9 mouse cellular contexts compared by ENCODE assay signal in the genomic region with DNA sequence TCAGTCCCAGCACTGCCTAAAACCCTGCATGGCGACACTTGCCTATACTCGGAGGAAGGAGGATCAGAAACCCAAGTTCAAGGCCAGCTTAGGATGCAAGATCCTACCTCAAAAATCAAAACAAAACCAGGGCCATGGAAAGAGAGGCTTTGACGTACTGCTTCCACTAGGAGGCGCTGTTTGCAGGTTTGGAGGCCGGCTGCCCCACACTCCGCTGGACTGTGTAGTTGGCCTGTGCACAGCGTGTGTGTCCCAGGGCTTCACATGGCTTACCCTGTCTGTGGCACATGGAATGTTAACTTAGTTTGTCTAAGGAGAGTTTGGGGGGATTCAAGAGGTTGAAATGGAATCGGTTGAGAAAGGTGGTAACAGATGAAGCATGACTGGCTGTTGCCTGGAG. TPM values are rescaled to one million over a fixed set of nuclear protein-coding genes. Genes with fewer than 3 reads are reported as not detected.
DNase-seq lines count a peak whose midpoint lies in the region; ATAC-seq lines count a peak whose summit lies in the region.
"Had no signal": no experiment of that assay in that cellular context is flagged by ENCODE, and none has a peak within 500 bp of the region (broad histone marks: within the 10 kb centered on the region; RNA-seq: fewer than 3 reads in every experiment).

No protein-coding gene starts in this region.

- no peaks in the 10 kb centered on the region for H3K9me3 ChIP-seq in kidney, embryonic 15.5 days (replicated peaks)

- peak; percentile 57 for DNase-seq in kidney, adult 18-20 months
- DNase-seq in ES-CJ7 (ENCODE audit: low read depth, low spot score): peak; percentile 62
- peak; percentile 49 for DNase-seq in c-Kit-positive CD71-positive TER-119-negative erythroid progenitor cells, embryonic 14.5 days (ENCODE audit: low read depth)
- peak; percentile 41 for DNase-seq in heart, adult 8-10 months (ENCODE audit: low spot score)
- peak; percentile 15 for DNase-seq in layer of hippocampus, adult 9-10 months (ENCODE audit: low spot score)
- DNase-seq in thymus, postnatal 0 days (ENCODE audit: low spot score): peak; percentile 73

- no peaks in the 10 kb centered on the region for H3K27me3 ChIP-seq in kidney, embryonic 15.5 days

- H3K4me1 ChIP-seq in kidney, embryonic 15.5 days: no peaks in the 10 kb centered on the region

- 20% methylated on average over 8 of the region's 8 CpGs for WGBS in kidney, embryonic 15.5 days

- no peak for ATAC-seq in kidney, embryonic 15.5 days (replicated peaks; ENCODE audit: low FRiP score)
- ATAC-seq in monocyte, adult 5-6 weeks (replicated peaks; ENCODE audit: insufficient number of reproducible peaks, low FRiP score, low TSS enrichment, poor library complexity, severe bottlenecking): peak; percentile 83

- peaks cover 48% of the 10 kb centered on the region for H3K36me3 ChIP-seq in kidney, embryonic 15.5 days

- no peak overlapping the region for H3K4me3 ChIP-seq in kidney, embryonic 15.5 days (replicated peaks)

- H3K27ac ChIP-seq in kidney, embryonic 15.5 days: no peak overlapping the region

- H3K9ac ChIP-seq in kidney, embryonic 15.5 days: no peak overlapping the region

- H3K4me2 ChIP-seq in kidney, embryonic 15.5 days: no peak overlapping the region

RNA-seq across cellular contexts. Expression of a gene that starts 8.3 kb away (rescaled TPM):
- 34.5 and 35.7 TPM in 2 replicates for polyA plus RNA-seq in kidney, embryonic 15.5 days (2015; fragmentation: Nextera tagmentation; extraction: Ambion mirVana)
- 1 to 10 TPM; 5.9 to 9.9 (median 6.0) TPM for total RNA-seq in heart, adult 8-10 months (2022)
- 37.8 to 61.5 TPM (median 58.5 TPM) in 3 replicates for total RNA-seq in monocyte, adult 5-6 weeks (2017)
- 22.2 and 22.7 TPM in 2 replicates for polyA plus RNA-seq in thymus, postnatal 0 days (2015; fragmentation: Nextera tagmentation; extraction: Ambion mirVana)

RNA-seq across cellular contexts. Expression of a gene that starts 22.2 kb away (rescaled TPM):
- polyA plus RNA-seq in kidney, embryonic 15.5 days (2015; fragmentation: Nextera tagmentation; extraction: Ambion mirVana): 0.12 and 0.44 TPM in 2 replicates
- total RNA-seq in heart, adult 8-10 months (2022): 1 to 10 TPM in 1 of 4 experiments, under 1 TPM in 3; 0.19 to 1.4 (median 0.50) TPM
- 49.1 to 63.4 TPM (median 61.8 TPM) in 3 replicates for total RNA-seq in monocyte, adult 5-6 weeks (2017)
- polyA plus RNA-seq in thymus, postnatal 0 days (2015; fragmentation: Nextera tagmentation; extraction: Ambion mirVana): 0.13 and 0.22 TPM in 2 replicates
- polyA plus RNA-seq: neural tube, embryonic 14.5 days had no signal

RNA-seq across cellular contexts. Expression of a gene that starts 26.1 kb away (rescaled TPM):
- polyA plus RNA-seq in kidney, embryonic 15.5 days (2015; fragmentation: Nextera tagmentation; extraction: Ambion mirVana): 13.4 and 25.1 TPM in 2 replicates
- total RNA-seq in heart, adult 8-10 months (2022): 10 to 100 TPM in 1 of 4 experiments, 1 to 10 TPM in 3; 6.8 to 12.2 (median 8.8) TPM
- total RNA-seq in monocyte, adult 5-6 weeks (2017): 0.10 to 0.58 TPM (median 0.32 TPM) in 3 replicates
- polyA plus RNA-seq in thymus, postnatal 0 days (2015; fragmentation: Nextera tagmentation; extraction: Ambion mirVana): 3.1 and 4.2 TPM in 2 replicates

RNA-seq across cellular contexts. Expression of a gene that starts 38.4 kb away (rescaled TPM):
- polyA plus RNA-seq in kidney, embryonic 15.5 days (2015; fragmentation: Nextera tagmentation; extraction: Ambion mirVana): 52.7 and 56.0 TPM in 2 replicates
- 10 to 100 TPM; 38.6 to 46.6 (median 44.3) TPM for total RNA-seq in heart, adult 8-10 months (2022)
- total RNA-seq in monocyte, adult 5-6 weeks (2017): 9.4 to 32.9 TPM (median 15.4 TPM) in 3 replicates
- polyA plus RNA-seq in thymus, postnatal 0 days (2015; fragmentation: Nextera tagmentation; extraction: Ambion mirVana): 37.8 and 38.6 TPM in 2 replicates

RNA-seq across cellular contexts. Expression of a gene that starts 40.3 kb away (rescaled TPM):
- 2.8 and 2.9 TPM in 2 replicates for polyA plus RNA-seq in kidney, embryonic 15.5 days (2015; fragmentation: Nextera tagmentation; extraction: Ambion mirVana)
- 1 to 10 TPM; 3.1 to 6.2 (median 3.9) TPM for total RNA-seq in heart, adult 8-10 months (2022)
- total RNA-seq in monocyte, adult 5-6 weeks (2017): 9.6 to 13.0 TPM (median 9.7 TPM) in 3 replicates
- 5.1 and 6.7 TPM in 2 replicates for polyA plus RNA-seq in thymus, postnatal 0 days (2015; fragmentation: Nextera tagmentation; extraction: Ambion mirVana)

Comparison
In these comparisons a context has a peak if more than half of its experiments do, and no peak if none do; other contexts are left out.
1. DNase-seq: peak in every context shown above with its lines; median percentile 73 in thymus, postnatal 0 days; 62 in ES-CJ7; 57 in kidney, adult 18-20 months; 49 in c-Kit-positive CD71-positive TER-119-negative erythroid progenitor cells, embryonic 14.5 days; 41 in heart, adult 8-10 months; 15 in layer of hippocampus, adult 9-10 months.
2. RNA of a gene that starts 22.2 kb away (total RNA-seq): 49.1 to 63.4 TPM in monocyte, adult 5-6 weeks; 0.19 to 1.4 TPM in heart, adult 8-10 months; every median in the first group is over 10 times any median in the second.